7 mouse cellular contexts compared by ENCODE assay signal in genomic region chr2:144599831-144600687, GRCm38 (mm10). TPM values are rescaled to one million over a fixed set of nuclear protein-coding genes. Genes with fewer than 3 reads are reported as not detected.
DNase-seq lines count a peak whose midpoint lies in the region; ATAC-seq lines count a peak whose summit lies in the region.

Gene Dtd1 (plus strand): TSS chr2:144599897.

- WGBS in embryonic facial prominence, embryonic 11.5 days = 2% methylated on average over 50 of the region's 50 CpGs
- WGBS in limb, embryonic 11.5 days = 2% methylated on average over 50 of the region's 50 CpGs
- 2% methylated on average over 50 of the region's 50 CpGs for WGBS in midbrain, embryonic 14.5 days

- peak; percentile 93 for ATAC-seq in embryonic facial prominence, embryonic 11.5 days (replicated peaks; ENCODE audit: insufficient number of reproducible peaks, low FRiP score, low TSS enrichment, low read depth)
- peak; percentile 96 for ATAC-seq in granulocyte monocyte progenitor cell, adult 5-6 weeks (replicated peaks; ENCODE audit: poor library complexity, severe bottlenecking)
- ATAC-seq in limb, embryonic 11.5 days (ENCODE audit: insufficient number of reproducible peaks, low FRiP score, low TSS enrichment, low read depth) = peak; percentile 94
- peak; percentile 94 for ATAC-seq in midbrain, embryonic 14.5 days (ENCODE audit: low FRiP score, low TSS enrichment)

- peak within 1 kb of the TSS; percentile 43 for H3K4me2 ChIP-seq in embryonic facial prominence, embryonic 11.5 days (ENCODE audit: low read depth, low read length)
- H3K4me2 ChIP-seq in limb, embryonic 11.5 days (ENCODE audit: low read depth, severe bottlenecking) = peak within 1 kb of the TSS; percentile 49
- H3K4me2 ChIP-seq in midbrain, embryonic 14.5 days (ENCODE audit: low read length) = peak within 1 kb of the TSS; percentile 71

- no peaks in the 10 kb centered on the region for H3K4me1 ChIP-seq in embryonic facial prominence, embryonic 11.5 days (ENCODE audit: control insufficient read depth, insufficient read depth, low read length)
- no peaks in the 10 kb centered on the region for H3K4me1 ChIP-seq in limb, embryonic 11.5 days (ENCODE audit: control insufficient read depth, insufficient read depth, low read length)
- H3K4me1 ChIP-seq in midbrain, embryonic 14.5 days (ENCODE audit: control insufficient read depth, insufficient read depth, low read length) = no peaks in the 10 kb centered on the region

- H3K36me3 ChIP-seq in embryonic facial prominence, embryonic 11.5 days (replicated peaks; ENCODE audit: control insufficient read depth, insufficient read depth, low read depth, low read length) = no peaks in the 10 kb centered on the region
- no peaks in the 10 kb centered on the region for H3K36me3 ChIP-seq in limb, embryonic 11.5 days (ENCODE audit: control insufficient read depth, insufficient read depth, low read length)
- H3K36me3 ChIP-seq in midbrain, embryonic 14.5 days (ENCODE audit: control insufficient read depth, insufficient read depth, low read length) = 0 out of 2 replicates have a peak, but pooled peaks cover 4% of the 10 kb centered on the region

- H3K9me3 ChIP-seq in embryonic facial prominence, embryonic 11.5 days (replicated peaks; ENCODE audit: control insufficient read depth, low read length) = no peaks in the 10 kb centered on the region
- no peaks in the 10 kb centered on the region for H3K9me3 ChIP-seq in limb, embryonic 11.5 days (ENCODE audit: control insufficient read depth, low read length)
- no peaks in the 10 kb centered on the region for H3K9me3 ChIP-seq in midbrain, embryonic 14.5 days (ENCODE audit: control insufficient read depth, low read length)

- H3K9ac ChIP-seq in embryonic facial prominence, embryonic 11.5 days (replicated peaks; ENCODE audit: low read length) = peak within 1 kb of the TSS; percentile 73
- H3K9ac ChIP-seq in limb, embryonic 11.5 days (ENCODE audit: low read length) = peak within 1 kb of the TSS; percentile 90
- H3K9ac ChIP-seq in midbrain, embryonic 14.5 days (replicated peaks; ENCODE audit: low read length) = peak within 1 kb of the TSS; percentile 76

- no peaks in the 10 kb centered on the region for H3K27me3 ChIP-seq in embryonic facial prominence, embryonic 11.5 days (ENCODE audit: control insufficient read depth, insufficient read depth, low read length)
- no peaks in the 10 kb centered on the region for H3K27me3 ChIP-seq in limb, embryonic 11.5 days (ENCODE audit: control insufficient read depth, insufficient read depth, low read length)
- H3K27me3 ChIP-seq in midbrain, embryonic 14.5 days (ENCODE audit: control insufficient read depth, insufficient read depth, low read length) = no peaks in the 10 kb centered on the region

- peak; percentile 93 for DNase-seq in adrenal gland, postnatal 14 days
- DNase-seq in embryonic facial prominence, embryonic 11.5 days (ENCODE audit: low spot score) = peak; percentile 88
- peak; percentile 93 for DNase-seq in kidney, adult 18-20 months
- peak; percentile 91 for DNase-seq in limb, embryonic 11.5 days (ENCODE audit: low spot score)
- DNase-seq in midbrain, embryonic 14.5 days = peak; percentile 92
- peak; percentile 81 to 93 for DNase-seq in spleen, adult 18-20 months

- peak within 1 kb of the TSS; percentile 55 for H3K4me3 ChIP-seq in embryonic facial prominence, embryonic 11.5 days (ENCODE audit: low read depth, low read length)
- peak within 1 kb of the TSS; percentile 58 for H3K4me3 ChIP-seq in limb, embryonic 11.5 days (ENCODE audit: low read depth, low read length)
- peak within 1 kb of the TSS; percentile 69 for H3K4me3 ChIP-seq in midbrain, embryonic 14.5 days (replicated peaks; ENCODE audit: low read depth, low read length)

- H3K27ac ChIP-seq in embryonic facial prominence, embryonic 11.5 days (replicated peaks; ENCODE audit: low read depth, low read length) = no peak within 1 kb of the TSS
- H3K27ac ChIP-seq in limb, embryonic 11.5 days (replicated peaks; ENCODE audit: low read depth, low read length) = no peak within 1 kb of the TSS
- peak within 1 kb of the TSS; percentile 83 for H3K27ac ChIP-seq in midbrain, embryonic 14.5 days (replicated peaks; ENCODE audit: low read depth, low read length)

RNA-seq across cellular contexts. Expression of gene Dtd1, which starts in this region (rescaled TPM):
- 19.6 and 20.6 TPM in 2 replicates for total RNA-seq in adrenal gland, postnatal 14 days (2021)
- 42.8 and 43.4 TPM in 2 replicates for polyA plus RNA-seq in embryonic facial prominence, embryonic 11.5 days (2014; fragmentation: Nextera tagmentation; extraction: Ambion mirVana)
- 31.2 and 39.9 TPM in 2 replicates for total RNA-seq in granulocyte monocyte progenitor cell, adult 5-6 weeks (2014; fragmentation: Nextera tagmentation)
- 43.9 and 75.9 TPM in 2 replicates for total RNA-seq in granulocyte monocyte progenitor cell, adult 5-6 weeks (2017)
- polyA plus RNA-seq in limb, embryonic 11.5 days (2014; fragmentation: Nextera tagmentation; extraction: Ambion mirVana) = 32.3 and 40.7 TPM in 2 replicates
- polyA plus RNA-seq in midbrain, embryonic 14.5 days (2014; fragmentation: Nextera tagmentation; extraction: Ambion mirVana) = 118 and 146 TPM in 2 replicates
